Mouse (Mus musculus) limb, embryonic 14.5 days (tissue): ENCODE results near the gene Map7d1. TPM values are rescaled to one million over a fixed set of nuclear protein-coding genes. Genes with fewer than 3 reads are reported as not detected.
A peak's percentile ranks its signal among the peaks of the same experiment; 100 is the strongest.

Experiments
- ATAC-seq: fragments of 200-750 bp; cut with Nextera tagmentation; 2 replicates; pipeline ENCODE4 v1.8.0; 2017; ENCODE audit warnings: low read depth, moderate number of reproducible peaks, moderate TSS enrichment; ENCODE audit not compliant: low FRiP score
- DNase-seq: peaks from one replicate; pipeline ENCODE4 v3.0.0-alpha.2; 2015; ENCODE audit warnings: low spot score
- H3K27ac ChIP-seq: fragments of 300-500 bp; sonication (generic); replicated peaks from 2 replicates; pipeline ENCODE4 v1.5.1; 2014; ENCODE audit warnings: low read depth, mild to moderate bottlenecking, low read length, moderate library complexity, mixed read lengths
- H3K27me3 ChIP-seq: fragments of 300-500 bp; sonication (generic); 2 replicates; pipeline ENCODE4 v1.6.1; 2014; ENCODE audit warnings: low read length, mixed read lengths; ENCODE audit not compliant: control insufficient read depth, insufficient read depth
- H3K36me3 ChIP-seq: fragments of 300-500 bp; sonication (generic); 2 replicates; pipeline ENCODE4 v1.6.1; 2014; ENCODE audit warnings: mild to moderate bottlenecking, low read length, moderate library complexity, mixed read lengths; ENCODE audit not compliant: control insufficient read depth, insufficient read depth
- H3K4me1 ChIP-seq: fragments of 300-500 bp; sonication (generic); 2 replicates; pipeline ENCODE4 v1.6.1; 2014; ENCODE audit warnings: antibody characterized with exemption, low read length, mixed read lengths; ENCODE audit not compliant: control insufficient read depth, insufficient read depth
- H3K4me2 ChIP-seq: fragments of 300-500 bp; sonication (generic); replicated peaks from 2 replicates; pipeline ENCODE4 v1.6.1; 2014; ENCODE audit warnings: low read depth, mild to moderate bottlenecking, low read length, moderate library complexity; ENCODE audit not compliant: severe bottlenecking
- H3K4me3 ChIP-seq: fragments of 300-500 bp; sonication (generic); replicated peaks from 2 replicates; pipeline ENCODE4 v1.5.1; 2014; ENCODE audit warnings: low read length
- H3K9ac ChIP-seq: fragments of 300-500 bp; sonication (generic); 2 replicates; pipeline ENCODE4 v1.6.1; 2014; ENCODE audit warnings: mild to moderate bottlenecking, low read depth, low read length, moderate library complexity; ENCODE audit not compliant: severe bottlenecking
- H3K9me3 ChIP-seq: fragments of 300-500 bp; sonication (generic); 2 replicates; pipeline ENCODE4 v1.6.1; 2016; ENCODE audit warnings: low read length; ENCODE audit not compliant: control insufficient read depth
- POLR2A ChIP-seq: fragments of 200-500 bp; IDR thresholded peaks from 2 replicates; pipeline ENCODE4 v1.8.0; 2012; ENCODE audit warnings: inconsistent platforms, mild to moderate bottlenecking, moderate library complexity, borderline replicate concordance; ENCODE audit not compliant: insufficient read depth, insufficient read length; ENCODE audit errors: extremely low read depth
- WGBS: fragments of 180-500 bp; shearing (Covaris S2); extraction: QIAGEN DNeasy Blood & Tissue Kit; methylation state at CpG from one replicate; pipeline ENCODE4 v1.1.7; 2014; 5-methylcytosine and 5-hydroxymethylcytosine counted together
- polyA plus RNA-seq, 2 experiments: library from polyadenylated mRNA; depleted of rRNA in 1 of 2; stranded (reverse) in 1 of 2; unstranded in 1 of 2; fragments of >200 nt; fragmentation: Nextera tagmentation in 1 of 2; extraction: Ambion mirVana in 1 of 2; gene quantifications; 2 replicates each; pipeline versions ENCODE4 v1.2.1 to v1.2.3; 2012 to 2014

The Map7d1 gene
- polyA plus RNA-seq, 2 experiments = 58.3 to 113 TPM

DNA sequence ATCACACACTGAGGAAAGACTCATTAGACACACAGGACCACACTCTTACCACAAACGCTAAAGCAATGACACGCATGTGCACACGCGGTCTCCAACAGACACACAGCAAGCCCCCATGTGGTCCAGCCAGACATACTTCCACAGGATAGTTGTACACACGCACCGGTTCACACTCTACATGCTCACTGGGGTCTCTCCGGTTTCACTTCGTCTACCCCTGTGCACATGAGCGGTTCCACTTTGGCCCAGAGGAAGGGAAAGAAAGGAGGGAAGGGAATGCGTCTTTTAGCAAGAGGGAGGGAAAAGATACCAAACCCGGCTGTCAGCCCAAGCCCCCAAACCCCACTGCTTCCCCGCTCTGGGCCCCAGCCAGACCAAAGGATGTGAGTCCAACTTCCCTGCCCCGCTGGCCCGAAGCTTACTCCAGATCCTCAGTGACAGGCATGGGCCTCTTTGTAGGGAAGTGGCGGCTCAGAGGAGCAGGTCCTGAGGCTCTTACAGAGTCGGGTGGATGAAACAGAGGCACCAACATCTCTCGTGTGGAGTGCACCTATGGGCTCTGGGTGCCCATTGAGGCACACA, 32.0 kb upstream of the Map7d1 start:
- Histone ChIP-seq H3K4me1 (peaks cover 25% of the 10 kb centered on the region), H3K27me3 (peaks cover 17% of the 10 kb centered on the region), H3K4me3 (peak overlapping the region; percentile 56), H3K9ac (peak overlapping the region; percentile 65), H3K36me3 (no peaks in the 10 kb centered on the region; the same call in 1 of the 2 replicates), H3K4me2 (peak overlapping the region; percentile 55), H3K27ac (no peak overlapping the region; the same call in 1 of the 2 replicates), H3K9me3 (no peaks in the 10 kb centered on the region)
- peak; percentile 32; the same call in 1 of the 2 replicates for ATAC-seq
- no peak for TF ChIP-seq POLR2A
- WGBS = 39% methylated on average over 16 of the region's 17 CpGs
- no peak for DNase-seq

DNA sequence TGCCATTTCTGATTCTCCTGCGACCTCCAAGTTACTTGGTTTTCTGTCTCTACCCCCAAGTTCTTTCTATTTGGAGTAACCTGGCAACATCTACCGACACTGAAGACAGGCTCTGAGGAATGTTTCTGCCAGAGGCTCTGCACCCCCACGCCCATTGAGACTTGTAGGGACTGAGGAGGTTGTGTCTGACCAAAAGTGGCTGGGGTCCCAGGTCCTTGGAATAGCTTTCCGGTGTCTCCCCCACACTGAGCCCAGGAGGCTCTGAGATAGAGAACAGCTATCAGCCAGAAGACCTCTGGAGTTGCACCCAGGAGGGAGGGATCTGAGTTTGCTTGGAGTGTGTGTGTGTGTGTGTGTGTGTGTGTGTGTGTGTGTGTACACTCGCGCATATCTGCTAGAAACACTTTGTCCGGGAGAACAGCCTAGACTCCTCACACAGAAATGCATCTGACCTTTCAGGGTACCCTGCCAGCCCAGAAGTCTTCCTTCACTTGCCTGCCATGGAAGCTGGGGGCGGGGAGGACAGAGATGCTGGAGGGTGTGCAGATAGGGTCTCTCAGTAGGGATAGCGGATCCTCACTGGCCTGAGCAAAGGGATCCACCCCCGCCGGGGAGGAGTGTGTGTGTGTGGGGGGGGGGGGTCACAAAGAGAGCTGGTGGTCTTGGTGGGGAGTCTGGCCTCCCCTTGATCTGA, 31.3 kb upstream of the Map7d1 start:
- 34% methylated on average over 11 of the region's 11 CpGs for WGBS
- Histone ChIP-seq H3K9ac (peak overlapping the region; percentile 65), H3K4me3 (peak overlapping the region; percentile 56), H3K27ac (peak overlapping the region; percentile 73), H3K36me3 (no peaks in the 10 kb centered on the region), H3K27me3 (peaks cover 17% of the 10 kb centered on the region), H3K4me1 (peaks cover 27% of the 10 kb centered on the region), H3K9me3 (no peaks in the 10 kb centered on the region), H3K4me2 (peak overlapping the region; percentile 55)
- no peak for TF ChIP-seq POLR2A
- ATAC-seq (0 out of 2 replicates have a peak, but pooled peaks have one; percentile 13), DNase-seq (no peak)

DNA sequence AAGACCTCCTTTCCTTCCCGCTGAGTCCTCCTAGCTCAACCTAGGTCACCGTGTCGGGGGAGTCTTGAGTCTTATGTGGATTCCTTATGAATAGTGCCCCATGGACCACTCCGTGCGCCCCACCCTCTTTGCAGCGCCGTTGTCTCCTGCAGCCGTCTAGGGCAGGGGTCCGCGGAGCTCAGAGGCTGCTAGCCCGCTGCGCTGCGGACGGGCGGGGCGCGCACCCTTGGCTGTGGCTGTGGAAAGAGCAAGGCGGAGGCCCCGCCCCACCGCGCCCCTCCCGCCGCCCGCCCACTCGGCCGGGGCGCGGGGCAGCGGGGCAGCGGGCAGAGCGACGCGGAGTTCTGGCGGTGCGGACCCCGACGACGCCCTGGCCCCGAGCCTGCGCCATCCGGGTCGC, 30.3 kb upstream of the Map7d1 start, which contains the start of gene Col8a2:
TSS of gene Col8a2 (plus strand) at position 302 of the 400 bp plus-strand sequence.
- peak within 1 kb of the TSS; percentile 73 for H3K27ac ChIP-seq
- peak within 1 kb of the TSS; percentile 56 for H3K4me3 ChIP-seq
- peaks cover 34% of the 10 kb centered on the region for H3K4me1 ChIP-seq
- H3K36me3 ChIP-seq = no peaks in the 10 kb centered on the region
- ATAC-seq (peak; percentile 47), DNase-seq (peak; percentile 27)
- peaks cover 17% of the 10 kb centered on the region for H3K27me3 ChIP-seq
- peak within 1 kb of the TSS; percentile 55 for H3K4me2 ChIP-seq
- H3K9me3 ChIP-seq = no peaks in the 10 kb centered on the region
- no peak for TF ChIP-seq POLR2A
- 3% methylated on average over 18 of the region's 42 CpGs for WGBS
- H3K9ac ChIP-seq = peak within 1 kb of the TSS; percentile 65

DNA sequence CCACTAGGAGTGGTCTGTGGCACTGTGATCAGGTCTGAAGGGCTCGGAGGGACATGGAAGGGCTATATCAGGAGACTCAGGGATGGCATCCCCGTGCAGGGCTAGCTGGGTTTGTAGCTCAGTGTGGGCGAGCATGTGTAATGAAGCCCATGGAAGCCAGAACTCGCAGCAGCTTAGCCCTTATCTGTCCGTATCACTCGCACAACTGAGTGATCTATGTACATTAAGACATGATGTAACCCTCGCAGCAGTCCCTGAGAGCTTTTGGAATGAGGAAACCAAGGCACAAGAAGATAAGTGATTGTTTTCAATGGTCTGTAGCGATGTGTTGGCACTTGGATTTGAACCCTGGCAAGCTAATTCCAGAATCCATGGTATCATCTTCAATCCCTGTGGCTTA, 27.4 kb upstream of the Map7d1 start:
- WGBS = 87% methylated on average over 8 of the region's 8 CpGs
- no peak overlapping the region for H3K4me3 ChIP-seq
- no peaks in the 10 kb centered on the region for H3K9me3 ChIP-seq
- TF ChIP-seq POLR2A = no peak
- ATAC-seq = no peak
- H3K4me2 ChIP-seq = no peak overlapping the region
- no peak overlapping the region for H3K9ac ChIP-seq
- H3K27me3 ChIP-seq = peaks cover 17% of the 10 kb centered on the region
- no peak overlapping the region for H3K27ac ChIP-seq
- H3K4me1 ChIP-seq = peaks cover 36% of the 10 kb centered on the region
- DNase-seq = no peak
- no peaks in the 10 kb centered on the region for H3K36me3 ChIP-seq

DNA sequence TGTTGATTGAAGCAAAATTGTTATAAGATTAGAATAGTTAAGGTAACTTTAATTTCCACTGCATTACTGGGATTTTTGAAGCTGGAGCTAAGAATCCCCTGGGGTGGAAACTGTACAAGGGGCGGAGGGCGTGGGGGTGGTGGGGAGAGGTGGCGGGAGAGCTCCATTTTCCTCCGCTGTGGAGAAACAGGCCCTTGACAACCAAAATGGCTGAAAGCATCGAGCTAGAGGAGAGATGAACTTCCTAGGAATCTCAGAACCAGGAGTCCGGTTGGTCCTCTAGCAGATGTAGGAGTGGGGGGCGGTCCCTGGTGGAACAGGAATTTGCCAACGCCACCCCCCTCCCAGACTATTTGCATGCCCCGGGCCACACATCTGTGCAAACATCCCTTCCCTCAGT, 25.6 kb upstream of the Map7d1 start:
- Histone ChIP-seq H3K27me3 (peaks cover 7% of the 10 kb centered on the region), H3K4me3 (no peak overlapping the region), H3K27ac (peak overlapping the region; percentile 58), H3K4me1 (peaks cover 35% of the 10 kb centered on the region), H3K9ac (no peak overlapping the region), H3K4me2 (no peak overlapping the region), H3K36me3 (no peaks in the 10 kb centered on the region), H3K9me3 (no peaks in the 10 kb centered on the region)
- ATAC-seq = no peak
- 51% methylated on average over 9 of the region's 9 CpGs for WGBS
- no peak for TF ChIP-seq POLR2A
- no peak for DNase-seq
